Mouse (Mus musculus) heart, adult 2 months (tissue): ENCODE results near the gene Ubxn2a.

ENCODE experiments used
- CTCF ChIP-seq: fragments of 200-600 bp; IDR thresholded peaks from 2 replicates; pipeline ENCODE4 v1.8.1; 2022; ENCODE audit warnings: antibody characterized with exemption, mild to moderate bottlenecking, moderate library complexity
- POLR2A ChIP-seq: fragments of 200-500 bp; IDR thresholded peaks from 2 replicates; pipeline ENCODE4 v1.6.1; 2011; ENCODE audit warnings: mild to moderate bottlenecking, low read depth, low read length, control low read depth; ENCODE audit not compliant: insufficient read depth

GRCm38 (mm10) chr12:4952272-4952671 is 44.8 kb upstream of the Ubxn2a start:
- no peak for TF ChIP-seq POLR2A
- no peak for TF ChIP-seq CTCF
